Mouse (Mus musculus) brown adipose tissue, adult 24 weeks (tissue): ENCODE measurements around the gene Hemk1. TPM values are rescaled to one million over a fixed set of nuclear protein-coding genes. Genes with fewer than 3 reads are reported as not detected.

Source experiments
- H3K27ac ChIP-seq: fragments of 200-500 bp; replicated peaks from 2 replicates; pipeline ENCODE4 v1.5.1; 2012; ENCODE audit warnings: low read depth, mild to moderate bottlenecking, low read length
- H3K4me1 ChIP-seq: fragments of 200-500 bp; 2 replicates; pipeline ENCODE4 v1.6.1; 2012; ENCODE audit warnings: low read length, mixed read lengths; ENCODE audit not compliant: control insufficient read depth, insufficient read depth, insufficient read length
- H3K4me3 ChIP-seq: fragments of 200-500 bp; 2 replicates; pipeline ENCODE4 v1.5.1; 2012; ENCODE audit warnings: low read depth, mild to moderate bottlenecking, low read length, moderate library complexity; ENCODE audit not compliant: insufficient read depth
- polyA plus RNA-seq: library from polyadenylated mRNA; stranded (reverse); fragments of >200 nt; gene quantifications from 2 replicates; pipeline ENCODE4 v1.2.4, GENCODE M21; 2012; ENCODE audit not compliant: missing spikeins, insufficient read depth, insufficient read length

Gene Hemk1
- polyA plus RNA-seq, 1 experiment, result 52.8 TPM

DNA sequence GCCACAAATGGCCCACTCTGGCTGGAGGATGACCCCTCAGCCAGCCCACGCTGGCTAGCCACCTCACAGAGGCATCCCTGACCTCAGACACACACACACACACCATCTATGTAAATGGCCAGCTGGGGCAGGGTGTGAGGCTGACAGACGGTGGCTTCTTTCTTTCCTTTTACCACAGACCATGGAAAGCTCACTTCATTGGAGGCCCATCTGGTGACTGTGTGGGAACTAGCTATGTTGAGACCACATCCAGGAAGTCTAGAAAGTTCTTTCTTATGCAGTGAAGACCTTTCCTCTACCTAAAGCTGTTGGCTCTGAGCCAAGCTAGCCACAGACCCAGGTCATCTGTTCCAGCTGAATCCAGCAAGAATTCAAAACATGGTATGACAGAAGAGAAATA, 4.5 kb downstream of the Hemk1 start:
- Histone ChIP-seq H3K27ac (no peak overlapping the region; the same call in 1 of the 2 replicates), H3K4me1 (peaks cover 11% of the 10 kb centered on the region), H3K4me3 (no peak overlapping the region)

DNA sequence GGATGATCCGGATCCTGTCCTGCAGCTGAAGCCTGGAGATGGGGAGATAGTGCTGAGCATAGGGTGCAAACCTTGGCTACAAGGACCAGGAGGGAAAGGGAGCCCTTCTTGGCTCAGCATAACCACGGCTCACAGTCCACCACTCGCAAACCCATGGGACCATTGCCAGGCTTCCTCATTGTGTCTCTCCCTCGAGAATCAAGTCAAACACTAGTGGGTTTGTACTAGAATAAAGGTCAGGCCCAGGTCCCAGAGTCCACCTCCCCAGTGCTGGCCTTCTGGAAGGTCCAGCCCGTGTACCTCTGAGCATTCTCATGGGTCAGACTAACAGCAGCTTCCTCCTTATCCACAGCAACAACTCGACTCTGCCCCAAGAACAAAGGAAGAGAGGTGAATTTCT, 7.4 kb downstream of the Hemk1 start:
- Histone ChIP-seq H3K27ac (peak overlapping the region; percentile 47), H3K4me1 (peaks cover 21% of the 10 kb centered on the region), H3K4me3 (no peak overlapping the region)

DNA sequence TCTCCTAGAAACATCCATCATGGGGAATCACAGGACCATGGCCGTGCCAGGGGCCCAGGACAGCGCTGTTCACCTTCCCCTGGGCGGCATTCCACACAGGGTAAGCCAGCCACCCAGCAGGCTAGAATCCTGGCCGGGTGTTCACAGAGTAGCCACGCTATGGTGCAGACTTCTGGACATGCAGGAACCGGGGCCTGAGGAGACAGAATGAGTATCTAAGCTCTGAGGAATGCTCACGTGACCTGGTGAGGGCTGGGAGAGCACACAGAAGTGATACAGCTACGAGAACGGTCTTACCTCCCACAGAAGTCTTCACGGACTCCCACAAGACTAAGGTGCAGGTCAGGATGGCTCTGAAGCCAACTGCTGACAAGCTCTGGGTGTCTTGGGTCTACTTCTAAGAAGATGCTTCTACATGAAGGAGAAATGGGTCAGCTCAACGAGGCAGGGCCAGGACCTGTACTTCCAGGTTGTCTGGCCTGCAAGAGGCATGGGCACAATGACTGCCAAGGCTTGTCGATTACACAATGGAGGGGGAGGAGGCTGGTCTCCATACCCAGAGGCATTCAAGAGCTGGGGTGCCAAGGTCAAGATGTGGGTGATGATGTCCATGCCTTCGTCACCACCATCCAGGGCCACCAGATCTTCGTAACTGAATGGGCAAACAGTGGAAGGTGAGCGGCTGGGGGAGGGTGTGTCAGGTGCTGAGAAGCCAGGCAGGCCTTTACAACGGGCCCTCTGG, 10.1 kb downstream of the Hemk1 start:
- H3K27ac ChIP-seq, result peak overlapping the region; percentile 87
- H3K4me1 ChIP-seq, result peaks cover 30% of the 10 kb centered on the region
- no peak overlapping the region for H3K4me3 ChIP-seq

DNA sequence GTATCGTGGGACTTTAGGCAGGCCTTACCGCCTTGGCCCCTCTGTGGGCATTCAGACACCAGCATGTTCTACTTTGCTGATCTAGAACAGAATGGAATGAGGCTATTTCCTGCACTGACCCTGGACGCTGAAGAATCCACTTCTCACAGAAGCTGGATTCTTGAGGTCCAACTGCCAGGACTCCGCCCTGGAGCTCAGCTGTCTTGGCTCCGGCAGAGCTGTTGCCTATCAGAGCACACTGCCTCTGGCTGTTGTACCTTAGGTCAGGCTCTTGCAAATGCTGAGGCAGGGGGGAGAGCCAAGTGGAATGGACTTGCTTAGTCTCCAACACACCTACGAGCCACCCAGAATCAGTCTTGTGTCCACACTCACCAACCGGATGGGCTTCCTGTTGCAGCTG, 12.2 kb downstream of the Hemk1 start:
- Histone ChIP-seq H3K4me1 (peaks cover 25% of the 10 kb centered on the region), H3K4me3 (no peak overlapping the region), H3K27ac (peak overlapping the region; percentile 96)

DNA sequence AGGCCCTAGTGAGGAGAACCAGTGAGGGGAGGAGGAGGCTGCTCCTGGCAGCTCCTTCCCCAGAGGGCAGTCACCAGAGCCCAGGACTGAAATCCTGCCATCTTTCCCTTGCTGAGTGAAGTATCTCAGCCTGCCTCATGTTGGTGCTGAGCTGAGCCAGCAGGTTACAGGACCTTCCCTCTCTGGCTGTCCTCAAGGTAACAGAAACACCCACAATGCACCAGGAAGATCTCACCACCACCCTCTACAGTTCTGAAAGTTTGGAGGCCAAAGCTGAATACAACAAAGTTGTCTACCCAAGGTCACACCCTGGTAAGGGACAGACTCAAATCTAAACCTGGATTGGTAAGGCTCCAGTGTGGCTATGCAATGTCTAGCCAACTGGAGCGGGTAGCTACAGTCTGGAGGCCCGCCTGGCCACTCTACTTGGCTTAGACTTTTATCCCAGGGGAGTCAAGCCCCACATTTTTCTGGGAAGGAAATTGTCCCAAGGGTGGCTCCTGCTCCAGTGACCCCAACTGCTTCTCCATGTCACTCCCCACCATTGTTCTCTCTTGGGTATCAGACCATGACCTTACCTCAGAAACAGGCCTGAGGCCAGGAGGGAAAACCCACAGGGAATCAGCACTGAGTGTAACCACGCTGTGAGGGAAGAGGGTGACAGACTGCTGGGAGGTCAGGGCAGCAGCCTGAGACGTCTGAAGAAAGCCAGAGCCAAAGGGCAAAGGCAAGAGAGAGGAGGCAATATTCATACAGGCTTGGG, 13.2 kb downstream of the Hemk1 start:
- Histone ChIP-seq H3K4me1 (peaks cover 23% of the 10 kb centered on the region), H3K27ac (peak overlapping the region; percentile 96), H3K4me3 (no peak overlapping the region)

DNA sequence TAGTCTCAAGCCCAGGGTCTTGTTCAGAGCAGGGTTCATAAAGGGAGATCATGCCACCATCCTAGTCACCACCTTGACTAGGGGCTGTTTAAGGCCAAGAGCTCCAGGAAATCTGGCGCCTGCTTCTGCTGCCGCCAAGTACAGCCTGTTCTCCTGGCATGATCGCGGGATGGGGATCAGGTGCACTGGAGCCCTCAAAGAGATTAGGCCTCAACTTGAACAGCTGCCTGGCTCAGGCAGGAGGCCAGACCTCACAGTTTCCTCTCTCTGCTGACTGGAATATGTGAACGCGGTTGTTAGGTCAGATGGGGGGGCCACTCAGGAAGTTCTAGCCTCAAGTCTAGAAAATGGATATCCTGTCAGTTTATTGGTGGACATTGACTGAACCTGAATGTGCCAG, 14.6 kb downstream of the Hemk1 start:
- H3K4me3 ChIP-seq, result no peak overlapping the region
- H3K4me1 ChIP-seq, result peaks cover 24% of the 10 kb centered on the region
- peak overlapping the region; percentile 28; the same call in 1 of the 2 replicates for H3K27ac ChIP-seq

DNA sequence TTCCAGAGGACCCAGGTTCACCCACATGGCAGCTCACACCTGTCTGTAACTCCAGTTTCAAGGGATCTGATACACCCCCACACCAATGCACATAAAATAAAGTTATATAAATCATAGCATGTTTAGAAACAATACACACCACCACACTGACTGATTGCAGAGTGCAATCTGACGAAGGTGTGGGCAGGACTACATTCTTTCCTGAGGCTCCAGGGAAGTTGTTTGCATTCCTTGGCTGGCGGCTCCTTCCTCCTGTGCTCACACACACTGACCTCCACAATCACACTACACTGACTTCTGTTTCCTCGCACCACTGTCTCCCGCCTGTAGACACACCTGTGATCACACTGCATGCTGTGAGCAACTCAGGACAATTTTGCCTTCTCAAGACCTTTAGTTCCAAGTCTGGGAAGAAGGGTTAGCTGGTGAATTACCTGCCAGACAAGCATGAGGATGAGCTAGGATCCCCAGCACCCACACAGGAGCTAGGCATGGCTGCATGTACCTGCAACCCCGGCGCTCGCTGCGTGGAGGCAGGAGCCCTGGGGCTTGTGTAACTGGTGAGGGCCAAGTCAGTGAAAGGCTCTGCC, 15.6 kb downstream of the Hemk1 start:
- peaks cover 25% of the 10 kb centered on the region for H3K4me1 ChIP-seq
- no peak overlapping the region for H3K27ac ChIP-seq
- no peak overlapping the region for H3K4me3 ChIP-seq

DNA sequence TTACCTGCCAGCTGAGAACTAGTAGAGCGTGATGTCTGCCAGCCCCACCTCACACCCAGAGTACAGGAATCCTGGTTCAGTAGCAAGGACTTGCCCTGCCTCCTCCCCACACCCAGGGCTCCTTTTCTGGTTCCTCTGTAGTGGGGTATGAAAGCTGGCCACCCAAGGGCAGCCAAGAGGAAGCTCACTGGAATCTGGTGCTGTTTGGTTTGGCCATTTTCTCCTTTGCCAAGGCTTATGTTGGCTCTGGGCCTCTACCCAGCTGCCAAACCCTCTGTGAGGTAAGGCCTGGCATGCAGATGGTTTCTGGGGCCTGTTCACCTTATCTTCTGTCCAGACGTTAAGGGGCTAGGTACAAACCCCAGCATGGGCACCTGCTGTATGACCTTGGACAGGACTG, 22.4 kb downstream of the Hemk1 start:
- Histone ChIP-seq H3K4me3 (no peak overlapping the region), H3K4me1 (0 out of 2 replicates have a peak, but pooled peaks cover 6% of the 10 kb centered on the region), H3K27ac (0 out of 2 replicates have a peak overlapping the region, but pooled peaks have one; percentile 10)

DNA sequence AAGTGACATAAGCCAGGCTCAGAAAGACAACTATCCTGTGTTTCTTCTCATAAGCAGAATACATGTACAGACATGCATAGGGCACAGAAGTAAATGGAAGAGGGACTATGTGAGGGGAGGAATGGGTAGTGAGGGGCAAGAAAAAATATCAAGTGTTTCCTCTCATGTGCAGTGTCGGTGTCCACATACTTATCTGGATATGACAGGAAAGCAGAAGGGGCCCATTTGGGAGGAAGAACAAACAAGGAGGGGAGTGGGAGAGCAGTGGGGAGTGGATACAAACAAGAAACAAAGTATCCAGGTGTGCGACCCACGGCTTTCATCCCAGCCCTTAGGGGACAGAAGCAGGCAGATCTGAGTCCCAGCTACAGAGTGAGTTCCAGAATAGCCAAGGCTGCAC, 24.2 kb downstream of the Hemk1 start:
- Histone ChIP-seq H3K4me1 (0 out of 2 replicates have a peak, but pooled peaks cover 6% of the 10 kb centered on the region), H3K4me3 (no peak overlapping the region), H3K27ac (no peak overlapping the region)

DNA sequence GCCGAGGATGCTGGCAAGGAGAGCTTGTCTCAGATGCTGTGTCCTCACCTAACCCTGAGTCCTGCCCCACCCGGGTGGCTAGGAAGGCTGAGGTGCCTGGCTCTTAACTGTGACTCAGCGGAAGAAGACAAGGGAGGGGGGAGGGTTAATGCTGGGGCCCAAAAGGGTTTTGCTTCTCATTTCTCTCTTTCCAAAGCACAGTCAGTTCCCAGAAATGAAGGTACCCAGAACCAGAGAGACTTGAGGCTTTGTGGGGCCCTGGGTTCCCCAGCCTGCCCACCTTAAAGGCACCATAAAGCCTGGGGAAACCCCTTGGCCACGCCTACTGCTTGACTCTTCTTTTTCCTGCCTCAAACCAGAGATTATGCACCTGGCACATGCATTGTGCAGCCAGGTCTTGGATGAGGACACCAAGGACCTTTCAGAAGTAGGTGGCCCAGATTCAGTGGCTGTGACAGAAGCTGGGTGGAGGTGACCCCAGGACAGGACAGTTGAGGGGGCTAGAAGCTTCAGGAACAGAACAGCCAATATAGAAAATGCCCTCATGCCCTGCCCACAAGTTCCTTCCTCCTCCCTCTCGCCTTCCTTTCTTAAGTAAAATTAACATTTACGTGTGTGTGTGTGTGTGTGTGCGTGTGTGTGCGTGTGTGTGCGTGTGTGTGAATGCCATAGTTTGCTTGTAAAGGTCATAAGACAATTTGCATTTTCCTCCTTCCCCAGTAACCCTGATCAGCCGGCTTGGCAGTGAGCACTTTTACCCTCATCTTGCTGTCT, 25.2 kb downstream of the Hemk1 start:
- Histone ChIP-seq H3K4me3 (no peak overlapping the region), H3K27ac (no peak overlapping the region), H3K4me1 (peaks cover 2% of the 10 kb centered on the region; the same call in 1 of the 2 replicates)

DNA sequence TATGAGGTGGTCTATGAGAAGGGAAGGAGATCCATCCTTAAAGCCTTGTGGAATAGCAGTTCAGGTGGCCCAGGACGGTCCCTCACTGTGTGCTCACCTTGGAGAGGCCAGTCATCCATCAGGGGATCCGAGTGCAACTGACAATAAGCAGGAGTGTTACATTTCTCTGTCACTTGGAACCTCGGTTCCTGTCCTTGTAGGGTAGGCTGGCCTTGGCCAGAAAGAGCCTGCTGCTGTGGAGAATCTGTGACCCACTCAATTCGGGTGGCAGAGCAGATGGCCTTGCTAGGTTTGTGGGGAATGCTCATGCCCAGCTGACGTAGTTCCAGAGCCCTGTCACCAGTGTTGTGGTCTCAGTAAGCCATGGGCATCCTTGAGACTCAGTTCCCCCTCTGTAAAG, 28.6 kb downstream of the Hemk1 start:
- Histone ChIP-seq H3K4me3 (no peak overlapping the region), H3K4me1 (peaks cover 15% of the 10 kb centered on the region; the same call in 1 of the 2 replicates), H3K27ac (no peak overlapping the region)

DNA sequence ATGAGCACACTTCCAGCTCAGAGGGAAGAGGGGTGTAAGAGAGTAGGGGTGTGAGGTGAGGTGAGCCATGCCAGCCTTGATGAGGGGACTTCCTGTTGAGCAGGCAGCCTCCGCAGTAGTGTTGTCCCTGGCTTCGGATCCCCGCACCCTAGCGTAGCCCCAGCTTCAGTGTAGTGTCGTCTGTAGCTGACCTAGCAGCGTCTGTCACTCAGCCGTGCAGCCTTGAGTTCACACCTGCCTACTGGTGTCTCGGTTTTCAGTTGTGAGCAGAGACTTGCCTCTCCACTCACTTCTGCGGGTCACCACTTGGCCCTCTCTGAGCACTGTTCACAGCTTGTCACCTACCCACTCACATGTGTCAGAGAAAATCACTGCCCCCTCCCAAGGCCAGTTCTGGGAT, 29.0 kb downstream of the Hemk1 start:
- H3K4me3 ChIP-seq, result no peak overlapping the region
- no peak overlapping the region for H3K27ac ChIP-seq
- H3K4me1 ChIP-seq, result peaks cover 15% of the 10 kb centered on the region; the same call in 1 of the 2 replicates

DNA sequence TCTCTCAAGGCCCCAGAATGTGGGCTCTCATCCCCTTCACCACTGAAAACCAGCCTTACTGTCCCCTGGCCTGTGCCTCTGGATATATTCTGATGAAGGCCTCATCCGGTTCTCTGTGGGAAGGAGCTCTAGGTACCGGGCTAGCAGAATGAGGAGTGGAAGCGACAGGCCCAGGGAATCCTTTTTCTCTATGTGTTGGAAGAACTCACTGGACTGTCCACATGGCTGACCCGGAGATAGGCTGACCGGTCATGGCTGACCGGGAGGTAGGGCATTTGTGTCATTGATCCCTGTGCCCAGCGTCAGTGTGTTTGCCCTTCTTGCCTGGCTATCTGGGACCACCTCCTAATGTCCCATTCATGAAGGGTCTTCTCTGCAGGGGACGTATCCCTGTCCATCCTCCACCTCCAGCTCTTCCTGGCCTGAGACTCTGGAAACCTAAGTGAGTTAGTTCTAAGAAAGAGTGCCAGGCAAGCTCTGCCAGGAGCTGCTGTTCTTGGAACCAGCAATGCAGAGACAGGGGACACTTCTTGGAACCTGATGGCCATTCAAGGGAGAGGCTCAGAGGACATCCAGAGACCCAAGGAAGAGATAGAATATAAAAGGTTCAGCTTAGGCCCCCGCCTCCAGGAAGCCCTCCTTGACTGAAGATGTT, 29.7 kb downstream of the Hemk1 start:
- Histone ChIP-seq H3K4me3 (no peak overlapping the region), H3K27ac (peak overlapping the region; percentile 63), H3K4me1 (peaks cover 15% of the 10 kb centered on the region; the same call in 1 of the 2 replicates)

DNA sequence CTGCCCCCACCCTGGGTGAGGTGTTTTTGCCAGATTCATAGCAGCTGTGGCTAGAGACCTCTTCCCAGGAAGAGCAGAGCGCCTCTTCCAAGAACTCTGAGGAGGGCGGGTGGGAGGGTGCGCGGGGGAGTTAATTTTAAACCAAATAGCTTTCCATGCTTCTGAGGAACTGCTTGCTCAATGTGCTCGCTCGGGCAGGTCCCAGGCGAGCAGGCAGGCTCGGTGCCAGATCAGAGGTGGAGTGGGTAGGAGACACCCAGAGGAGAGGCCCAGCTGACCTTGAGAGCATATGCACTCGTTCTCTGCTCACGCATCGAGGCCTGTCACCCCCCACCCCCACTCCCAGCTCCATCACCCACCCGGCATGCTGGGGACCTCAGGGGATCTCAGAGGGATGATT, 30.3 kb downstream of the Hemk1 start:
- H3K27ac ChIP-seq, result peak overlapping the region; percentile 63
- H3K4me3 ChIP-seq, result no peak overlapping the region
- H3K4me1 ChIP-seq, result peaks cover 15% of the 10 kb centered on the region; the same call in 1 of the 2 replicates
